In genomic region chr11:43425166-43425709, GRCm38 (mm10) we compare ENCODE assay signal across 7 mouse cellular contexts. TPM values are rescaled to one million over a fixed set of nuclear protein-coding genes. Genes with fewer than 3 reads are reported as not detected.
DNase-seq lines count a peak whose midpoint lies in the region; ATAC-seq lines count a peak whose summit lies in the region.

No protein-coding gene starts in this region.

- peak overlapping the region; percentile 58 for H3K4me3 ChIP-seq in lung, embryonic 16.5 days (ENCODE audit: low read length)
- peak overlapping the region; percentile 56 for H3K4me3 ChIP-seq in forebrain, embryonic 13.5 days
- H3K4me3 ChIP-seq in limb, embryonic 13.5 days = peak overlapping the region; percentile 60
- peak overlapping the region; percentile 60; the same call in 1 of the 2 replicates for H3K4me3 ChIP-seq in stomach, embryonic 14.5 days (ENCODE audit: low read depth, low read length)

- no peak for DNase-seq in lung, adult 18-20 months
- DNase-seq in embryo, embryonic 9.5 days (ENCODE audit: extremely low spot score) = no peak
- no peak for DNase-seq in adrenal gland, adult (ENCODE audit: inconsistent age in 2 of 2, low spot score in 1 of 2)

- H3K9me3 ChIP-seq in lung, embryonic 16.5 days (ENCODE audit: control insufficient read depth, low read length) = no peaks in the 10 kb centered on the region
- no peaks in the 10 kb centered on the region for H3K9me3 ChIP-seq in forebrain, embryonic 13.5 days (replicated peaks)
- no peaks in the 10 kb centered on the region for H3K9me3 ChIP-seq in limb, embryonic 13.5 days
- H3K9me3 ChIP-seq in stomach, embryonic 14.5 days (ENCODE audit: control insufficient read depth, low read depth, low read length) = no peaks in the 10 kb centered on the region

- peak overlapping the region; percentile 48 for H3K4me2 ChIP-seq in lung, embryonic 16.5 days (ENCODE audit: low read depth, low read length)
- H3K4me2 ChIP-seq in forebrain, embryonic 13.5 days = peak overlapping the region; percentile 66
- H3K4me2 ChIP-seq in limb, embryonic 13.5 days (replicated peaks) = peak overlapping the region; percentile 63
- H3K4me2 ChIP-seq in stomach, embryonic 14.5 days (replicated peaks; ENCODE audit: low read depth, low read length) = peak overlapping the region; percentile 51

- H3K27me3 ChIP-seq in lung, embryonic 16.5 days (ENCODE audit: control insufficient read depth, insufficient read depth, low read depth, low read length) = no peaks in the 10 kb centered on the region
- H3K27me3 ChIP-seq in forebrain, embryonic 13.5 days = no peaks in the 10 kb centered on the region
- no peaks in the 10 kb centered on the region for H3K27me3 ChIP-seq in limb, embryonic 13.5 days
- no peaks in the 10 kb centered on the region for H3K27me3 ChIP-seq in stomach, embryonic 14.5 days (ENCODE audit: control insufficient read depth, insufficient read depth, low read length)

- H3K36me3 ChIP-seq in lung, embryonic 16.5 days (ENCODE audit: control insufficient read depth, insufficient read depth, low read length) = no peaks in the 10 kb centered on the region
- no peaks in the 10 kb centered on the region for H3K36me3 ChIP-seq in forebrain, embryonic 13.5 days (ENCODE audit: poor library complexity, severe bottlenecking)
- peaks cover 25% of the 10 kb centered on the region for H3K36me3 ChIP-seq in limb, embryonic 13.5 days
- H3K36me3 ChIP-seq in stomach, embryonic 14.5 days (ENCODE audit: control insufficient read depth, insufficient read depth, low read length) = peaks cover 5% of the 10 kb centered on the region; the same call in 1 of the 2 replicates

- H3K4me1 ChIP-seq in lung, embryonic 16.5 days (replicated peaks; ENCODE audit: control insufficient read depth, insufficient read depth, low read length) = peaks cover 9% of the 10 kb centered on the region
- H3K4me1 ChIP-seq in forebrain, embryonic 13.5 days = peaks cover 5% of the 10 kb centered on the region; the same call in 1 of the 2 replicates
- H3K4me1 ChIP-seq in limb, embryonic 13.5 days = peaks cover 7% of the 10 kb centered on the region
- H3K4me1 ChIP-seq in stomach, embryonic 14.5 days (ENCODE audit: control insufficient read depth, insufficient read depth, low read length) = 0 out of 2 replicates have a peak, but pooled peaks cover 3% of the 10 kb centered on the region

- ATAC-seq in lung, embryonic 16.5 days (ENCODE audit: low read depth) = peak; percentile 2; the same call in 1 of the 2 replicates
- ATAC-seq in forebrain, embryonic 13.5 days = peak; percentile 36; the same call in 1 of the 2 replicates
- peak; percentile 37; the same call in 1 of the 2 replicates for ATAC-seq in limb, embryonic 13.5 days (ENCODE audit: low FRiP score, low read depth)
- no peak for ATAC-seq in stomach, embryonic 14.5 days (ENCODE audit: insufficient number of reproducible peaks, insufficient read depth, low FRiP score, low read depth)

- H3K27ac ChIP-seq in lung, embryonic 16.5 days (ENCODE audit: low read length) = no peak overlapping the region
- no peak overlapping the region for H3K27ac ChIP-seq in forebrain, embryonic 13.5 days
- H3K27ac ChIP-seq in limb, embryonic 13.5 days = no peak overlapping the region
- no peak overlapping the region for H3K27ac ChIP-seq in stomach, embryonic 14.5 days (ENCODE audit: low read length)

- peak overlapping the region; percentile 70 for H3K9ac ChIP-seq in lung, embryonic 16.5 days (ENCODE audit: low read length)
- H3K9ac ChIP-seq in forebrain, embryonic 13.5 days = no peak overlapping the region
- 0 out of 2 replicates have a peak overlapping the region, but pooled peaks have one; percentile 72 for H3K9ac ChIP-seq in limb, embryonic 13.5 days
- H3K9ac ChIP-seq in stomach, embryonic 14.5 days (replicated peaks; ENCODE audit: low read depth, low read length) = no peak overlapping the region

- 77% methylated on average over 9 of the region's 9 CpGs for WGBS in lung, embryonic 16.5 days
- 91% methylated on average over 9 of the region's 9 CpGs for WGBS in forebrain, embryonic 13.5 days
- WGBS in limb, embryonic 13.5 days = 91% methylated on average over 9 of the region's 9 CpGs
- WGBS in stomach, embryonic 14.5 days = 85% methylated on average over 9 of the region's 9 CpGs

RNA-seq across cellular contexts. Expression of gene Pttg1, which starts 0.8 kb away (rescaled TPM):
- 91.5 and 98.6 TPM in 2 replicates for polyA plus RNA-seq in lung, embryonic 16.5 days (2015; fragmentation: Nextera tagmentation; extraction: Ambion mirVana)
- polyA plus RNA-seq in forebrain, embryonic 13.5 days (2015; fragmentation: Nextera tagmentation; extraction: Ambion mirVana) = 38.1 and 45.3 TPM in 2 replicates
- 100 and 104 TPM in 2 replicates for polyA plus RNA-seq in limb, embryonic 13.5 days (2015; fragmentation: Nextera tagmentation; extraction: Ambion mirVana)
- 68.1 and 74.9 TPM in 2 replicates for polyA plus RNA-seq in stomach, embryonic 14.5 days (2014; fragmentation: Nextera tagmentation; extraction: Ambion mirVana)

RNA-seq across cellular contexts. Expression of gene Slu7, which starts 8.3 kb away (rescaled TPM):
- 52.2 and 58.0 TPM in 2 replicates for polyA plus RNA-seq in lung, embryonic 16.5 days (2015; fragmentation: Nextera tagmentation; extraction: Ambion mirVana)
- polyA plus RNA-seq in forebrain, embryonic 13.5 days (2015; fragmentation: Nextera tagmentation; extraction: Ambion mirVana) = 68.4 and 72.8 TPM in 2 replicates
- 62.9 and 66.3 TPM in 2 replicates for polyA plus RNA-seq in limb, embryonic 13.5 days (2015; fragmentation: Nextera tagmentation; extraction: Ambion mirVana)
- polyA plus RNA-seq in stomach, embryonic 14.5 days (2014; fragmentation: Nextera tagmentation; extraction: Ambion mirVana) = 55.4 and 58.6 TPM in 2 replicates

RNA-seq across cellular contexts. Expression of gene C1qtnf2, which starts 48.8 kb away (rescaled TPM):
- polyA plus RNA-seq in lung, embryonic 16.5 days (2015; fragmentation: Nextera tagmentation; extraction: Ambion mirVana) = 3.4 and 4.1 TPM in 2 replicates
- 2.2 and 2.6 TPM in 2 replicates for polyA plus RNA-seq in forebrain, embryonic 13.5 days (2015; fragmentation: Nextera tagmentation; extraction: Ambion mirVana)
- 19.9 and 20.1 TPM in 2 replicates for polyA plus RNA-seq in limb, embryonic 13.5 days (2015; fragmentation: Nextera tagmentation; extraction: Ambion mirVana)
- polyA plus RNA-seq in stomach, embryonic 14.5 days (2014; fragmentation: Nextera tagmentation; extraction: Ambion mirVana) = 7.9 and 9.3 TPM in 2 replicates

Comparison
In these comparisons a context has a peak if more than half of its experiments do, and no peak if none do; other contexts are left out.
1. H3K9ac ChIP-seq: peak in lung, embryonic 16.5 days (single experiment) and limb, embryonic 13.5 days (single experiment); none in forebrain, embryonic 13.5 days (single experiment) and stomach, embryonic 14.5 days (single experiment).
2. Peak in every context shown above with its lines, with median percentiles within 50 percentile points of each other: H3K4me2 ChIP-seq and H3K4me3 ChIP-seq.